Mouse (Mus musculus): ENCODE measurements around the gene Olfr1023. TPM values are rescaled to one million over a fixed set of nuclear protein-coding genes. Genes with fewer than 3 reads are reported as not detected.

Gene Olfr1023
- not detected in 2 replicates for polyA plus RNA-seq (2015; fragmentation: Nextera tagmentation; extraction: Ambion mirVana)

DNA sequence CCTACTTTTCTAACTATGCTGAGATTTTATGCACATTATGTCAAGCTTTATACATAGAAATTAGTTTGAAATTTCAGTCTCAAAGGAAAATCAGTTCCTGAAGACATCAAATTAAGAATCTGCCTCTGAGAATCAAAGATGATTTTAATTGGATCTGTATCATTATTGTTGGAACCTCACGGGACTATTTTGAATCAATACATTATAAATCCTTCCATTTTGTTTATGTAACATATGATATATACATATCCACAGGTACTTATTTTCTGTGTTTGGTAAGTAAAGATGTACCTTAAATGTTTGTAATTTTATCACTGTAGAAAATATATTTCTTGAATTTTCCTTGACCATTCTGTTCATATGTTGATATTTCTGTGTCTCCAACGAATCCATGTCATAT, at the start of gene Olfr1023:
Gene Olfr1023 (plus strand): TSS at position 301 of the 400 bp plus-strand sequence.
- no peak for DNase-seq (ENCODE audit: low spot score)

- no peak for DNase-seq (ENCODE audit: low spot score)
These were observed 40.1 kb upstream of the Olfr1023 start, which contains the start of gene Olfr1019 for GRCm38 (mm10) chr2:85845383-85845782. Olfr1019 (minus strand) TSS chr2:85845483.

DNA sequence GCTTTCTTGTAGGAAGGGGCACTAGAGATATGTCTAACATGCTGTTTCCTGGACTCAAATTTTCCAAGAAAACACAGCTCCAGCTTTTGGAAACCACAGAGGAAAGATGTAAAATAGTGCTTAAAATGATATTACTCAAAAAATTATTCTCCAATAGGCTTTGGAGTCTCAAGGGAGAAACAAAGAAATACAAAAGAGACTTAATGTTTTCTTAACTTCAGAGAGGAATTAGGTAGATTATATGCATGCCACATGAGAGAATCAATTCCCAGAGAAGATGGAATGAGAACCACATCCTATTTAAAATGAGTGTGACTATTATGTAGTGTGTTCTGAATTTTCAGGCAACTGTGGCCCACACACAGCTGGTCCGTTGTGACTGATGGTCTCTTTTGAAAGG, 38.7 kb upstream of the Olfr1023 start, which contains the start of gene Olfr1020:
Gene Olfr1020 (plus strand): TSS at position 301 of the 400 bp plus-strand sequence.
- DNase-seq (ENCODE audit: low spot score) = no peak

- DNase-seq (ENCODE audit: low spot score) = no peak
These were observed 17.1 kb upstream of the Olfr1023 start, which contains the start of gene Olfr1022 for GRCm38 (mm10) chr2:85868294-85868693. Olfr1022 (plus strand) TSS chr2:85868594.

- DNase-seq (ENCODE audit: low spot score) = no peak
These were observed 19.5 kb downstream of the Olfr1023 start, which contains the start of gene Olfr1024 for GRCm38 (mm10) chr2:85904952-85905351. Olfr1024 (minus strand) TSS chr2:85905052.

DNA sequence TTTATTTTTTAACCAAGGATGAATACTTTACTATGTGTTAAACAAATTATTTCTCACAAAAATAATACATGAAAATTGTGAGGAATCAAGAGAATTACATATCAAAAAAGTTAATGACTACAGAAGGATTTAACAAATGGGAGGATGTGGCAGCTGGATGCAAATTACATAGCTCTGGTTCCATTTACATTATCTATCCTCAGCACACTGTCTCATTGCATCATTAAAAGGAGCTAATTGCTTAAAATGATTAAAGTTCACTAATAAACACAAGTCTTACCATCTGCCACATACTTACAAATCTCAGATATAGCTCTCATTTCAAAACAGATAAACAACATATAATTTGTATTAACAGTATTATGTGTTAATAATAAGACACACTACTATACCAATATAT, 27.8 kb downstream of the Olfr1023 start:
- no peak for DNase-seq (ENCODE audit: low spot score)

- no peak for DNase-seq (ENCODE audit: low spot score)
These were observed 29.5 kb downstream of the Olfr1023 start, which contains the start of gene Olfr1025-ps1 for GRCm38 (mm10) chr2:85914893-85915292. Olfr1025-ps1 (plus strand) TSS chr2:85915193.

DNA sequence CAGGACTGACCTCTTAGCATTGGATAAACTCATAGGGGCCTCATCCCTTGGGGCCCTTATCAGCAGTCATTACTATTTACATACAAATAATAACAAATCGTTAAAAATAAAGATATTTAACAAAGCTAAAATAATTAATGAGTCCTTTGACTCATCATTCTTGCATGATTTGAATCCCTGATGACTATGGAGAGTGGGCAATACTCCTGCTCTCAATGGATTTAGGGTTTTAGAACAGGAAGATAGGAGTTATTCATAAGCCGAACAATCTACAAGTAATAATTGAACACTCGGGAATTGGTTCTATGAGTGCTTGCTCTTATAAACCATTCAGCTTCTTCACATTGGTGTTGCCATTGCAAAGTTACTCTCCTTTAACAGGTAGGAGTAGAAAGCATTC, 35.8 kb downstream of the Olfr1023 start, which contains the start of gene Olfr1026:
Gene Olfr1026 (plus strand): TSS at position 301 of the 400 bp plus-strand sequence.
- DNase-seq (ENCODE audit: low spot score) = no peak

Other genes with a start within 250 kb of the Olfr1023 start
- not detected in 2 replicates for gene Olfr1002, start 234.9 kb upstream of the Olfr1023 start, polyA plus RNA-seq (2015; fragmentation: Nextera tagmentation; extraction: Ambion mirVana)
- not detected in 2 replicates for gene Olfr154, start 221.2 kb upstream of the Olfr1023 start, polyA plus RNA-seq (2015; fragmentation: Nextera tagmentation; extraction: Ambion mirVana)
- not detected in 2 replicates for gene Olfr1006, start 206.9 kb upstream of the Olfr1023 start, polyA plus RNA-seq (2015; fragmentation: Nextera tagmentation; extraction: Ambion mirVana)
- gene Olfr1008, start 196.2 kb upstream of the Olfr1023 start, polyA plus RNA-seq (2015; fragmentation: Nextera tagmentation; extraction: Ambion mirVana) = not detected in 2 replicates
- gene Olfr1009, start 170.2 kb upstream of the Olfr1023 start, polyA plus RNA-seq (2015; fragmentation: Nextera tagmentation; extraction: Ambion mirVana) = not detected in 2 replicates
- gene Olfr1012, start 122.9 kb upstream of the Olfr1023 start, polyA plus RNA-seq (2015; fragmentation: Nextera tagmentation; extraction: Ambion mirVana) = not detected in 2 replicates
- gene Olfr1013, start 118.5 kb upstream of the Olfr1023 start, polyA plus RNA-seq (2015; fragmentation: Nextera tagmentation; extraction: Ambion mirVana) = not detected in 2 replicates
- gene Olfr1014, start 112.9 kb upstream of the Olfr1023 start, polyA plus RNA-seq (2015; fragmentation: Nextera tagmentation; extraction: Ambion mirVana) = not detected in 2 replicates
- not detected in 2 replicates for gene Olfr1015, start 103.6 kb upstream of the Olfr1023 start, polyA plus RNA-seq (2015; fragmentation: Nextera tagmentation; extraction: Ambion mirVana)
- not detected in 2 replicates for gene Olfr1016, start 83.1 kb upstream of the Olfr1023 start, polyA plus RNA-seq (2015; fragmentation: Nextera tagmentation; extraction: Ambion mirVana)
- not detected in 2 replicates for gene Olfr1018, start 67.2 kb upstream of the Olfr1023 start, polyA plus RNA-seq (2015; fragmentation: Nextera tagmentation; extraction: Ambion mirVana)
- not detected in 2 replicates for gene Olfr1019, start 40.2 kb upstream of the Olfr1023 start, polyA plus RNA-seq (2015; fragmentation: Nextera tagmentation; extraction: Ambion mirVana)
- not detected in 2 replicates for gene Olfr1020, start 38.6 kb upstream of the Olfr1023 start, polyA plus RNA-seq (2015; fragmentation: Nextera tagmentation; extraction: Ambion mirVana)
- gene Olfr1022, start 17.0 kb upstream of the Olfr1023 start, polyA plus RNA-seq (2015; fragmentation: Nextera tagmentation; extraction: Ambion mirVana) = not detected in 2 replicates
- gene Olfr1024, start 19.4 kb downstream of the Olfr1023 start, polyA plus RNA-seq (2015; fragmentation: Nextera tagmentation; extraction: Ambion mirVana) = not detected in 2 replicates
- not detected in 2 replicates for gene Olfr1025-ps1, start 29.6 kb downstream of the Olfr1023 start, polyA plus RNA-seq (2015; fragmentation: Nextera tagmentation; extraction: Ambion mirVana)
- gene Olfr1026, start 35.9 kb downstream of the Olfr1023 start, polyA plus RNA-seq (2015; fragmentation: Nextera tagmentation; extraction: Ambion mirVana) = not detected in 2 replicates
- not detected in 2 replicates for gene Olfr1028, start 64.8 kb downstream of the Olfr1023 start, polyA plus RNA-seq (2015; fragmentation: Nextera tagmentation; extraction: Ambion mirVana)
- gene Olfr1029, start 88.3 kb downstream of the Olfr1023 start, polyA plus RNA-seq (2015; fragmentation: Nextera tagmentation; extraction: Ambion mirVana) = not detected in 2 replicates
- gene Olfr1030, start 93.6 kb downstream of the Olfr1023 start, polyA plus RNA-seq (2015; fragmentation: Nextera tagmentation; extraction: Ambion mirVana) = not detected in 2 replicates
- gene Olfr1031, start 104.7 kb downstream of the Olfr1023 start, polyA plus RNA-seq (2015; fragmentation: Nextera tagmentation; extraction: Ambion mirVana) = not detected in 2 replicates
- gene Olfr1032, start 119.9 kb downstream of the Olfr1023 start, polyA plus RNA-seq (2015; fragmentation: Nextera tagmentation; extraction: Ambion mirVana) = not detected in 2 replicates
- gene Olfr1033, start 135.0 kb downstream of the Olfr1023 start, polyA plus RNA-seq (2015; fragmentation: Nextera tagmentation; extraction: Ambion mirVana) = 1.7 and 2.3 TPM in 2 replicates
- gene Olfr1034, start 160.2 kb downstream of the Olfr1023 start, polyA plus RNA-seq (2015; fragmentation: Nextera tagmentation; extraction: Ambion mirVana) = 0.03 and 0.05 TPM in 2 replicates
- not detected in 2 replicates for gene Olfr1036, start 188.4 kb downstream of the Olfr1023 start, polyA plus RNA-seq (2015; fragmentation: Nextera tagmentation; extraction: Ambion mirVana)
- not detected in 2 replicates for gene Olfr1037, start 201.7 kb downstream of the Olfr1023 start, polyA plus RNA-seq (2015; fragmentation: Nextera tagmentation; extraction: Ambion mirVana)